Mouse (Mus musculus) splenic B cell, adult 2 months (primary cell): Measurements from ENCODE around the gene Nxph3.
A peak's percentile ranks its signal among the peaks of the same experiment; 100 is the strongest.

Experiments
- DNase-seq: peaks from one replicate; pipeline ENCODE4 v3.0.0-alpha.2; 2011; ENCODE audit warnings: low read depth, low spot score
- H3K27me3 ChIP-seq: 2 replicates; pipeline ENCODE4 v1.6.1; 2012; ENCODE audit warnings: mild to moderate bottlenecking, low read length, moderate library complexity, mixed read lengths; ENCODE audit not compliant: control insufficient read depth, poor library complexity, insufficient read depth, severe bottlenecking
- H3K36me3 ChIP-seq: 2 replicates; pipeline ENCODE4 v1.6.1; 2012; ENCODE audit warnings: mild to moderate bottlenecking, low read length, moderate library complexity, mixed read lengths; ENCODE audit not compliant: control insufficient read depth, poor library complexity, insufficient read depth, severe bottlenecking

The Nxph3 gene

DNA sequence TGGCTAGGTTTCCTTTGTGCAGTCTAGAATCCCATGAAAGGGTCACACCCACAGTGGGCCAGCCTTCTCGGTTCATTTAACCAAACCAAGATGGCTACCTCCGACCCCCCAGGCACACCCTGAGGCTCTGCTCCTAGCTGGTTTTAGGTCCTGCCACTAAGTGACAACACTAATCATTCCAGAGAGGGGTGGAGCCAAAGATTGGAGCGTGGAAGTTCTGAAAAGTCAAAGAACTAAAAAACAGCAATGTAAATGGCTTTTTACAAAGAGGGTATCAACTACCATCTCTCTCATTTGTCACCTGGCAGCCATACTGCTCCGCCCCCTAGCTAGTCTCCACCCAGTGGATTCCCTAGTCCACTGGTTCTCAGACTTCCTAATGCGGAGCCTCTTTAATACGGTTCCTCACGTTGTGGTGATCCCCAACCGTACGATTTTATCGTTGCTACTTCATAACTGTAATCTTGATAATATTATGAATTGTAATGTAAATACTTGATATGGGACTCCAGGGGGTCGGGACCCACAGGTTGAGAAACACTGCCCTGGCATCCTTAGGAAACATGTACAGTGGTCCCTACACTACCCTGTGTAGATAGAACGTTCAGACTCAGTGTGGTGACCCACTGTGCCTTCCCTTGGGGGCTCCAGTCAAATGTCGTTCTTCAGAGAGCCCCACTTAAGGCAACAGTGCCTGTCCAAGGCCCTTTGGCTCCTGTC, 18.1 kb upstream of the Nxph3 start:
- DNase-seq: no peak
- no peaks in the 10 kb centered on the region for H3K36me3 ChIP-seq
- no peaks in the 10 kb centered on the region for H3K27me3 ChIP-seq

DNA sequence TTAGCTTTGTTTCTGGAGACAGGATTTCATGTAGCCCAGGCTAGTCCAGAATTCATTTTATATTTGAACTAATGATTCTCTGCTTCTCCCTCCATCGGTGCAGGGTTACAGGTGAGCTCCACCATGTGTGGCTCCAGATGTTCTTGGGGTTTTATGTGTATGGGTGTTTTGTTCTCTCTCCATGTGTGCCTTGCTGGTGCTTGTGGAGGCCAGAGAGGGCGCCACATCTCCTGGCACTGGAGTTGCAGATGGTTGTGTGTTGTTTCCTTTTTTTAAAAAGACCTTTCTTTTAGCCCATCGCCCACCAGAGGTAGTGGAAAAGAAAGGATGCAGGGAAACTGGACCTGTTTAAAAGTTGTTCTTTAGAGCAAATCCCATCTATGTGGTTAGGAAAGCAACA, 13.9 kb upstream of the Nxph3 start:
- H3K36me3 ChIP-seq: no peaks in the 10 kb centered on the region
- no peak for DNase-seq

DNA sequence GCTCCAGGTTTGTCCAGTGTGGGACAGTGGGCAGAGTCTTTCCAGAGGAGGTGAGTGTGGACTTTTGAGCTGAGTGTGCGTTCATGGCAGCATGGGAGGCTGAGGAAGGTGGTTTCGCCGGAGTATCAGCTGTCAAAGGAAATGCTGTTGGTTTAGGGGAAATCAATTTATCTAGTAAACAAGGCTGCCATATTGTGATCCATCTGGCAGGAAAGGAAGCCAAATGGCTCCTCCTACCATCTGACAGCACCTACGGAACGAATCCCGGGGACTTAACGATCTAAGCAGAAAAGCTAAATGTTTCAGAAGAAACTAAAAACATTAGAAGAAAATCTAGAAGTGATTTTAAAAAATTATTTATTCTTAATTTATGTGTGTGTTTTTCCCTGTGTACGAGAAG, 12.9 kb upstream of the Nxph3 start:
- H3K36me3 ChIP-seq: no peaks in the 10 kb centered on the region

More for the DNA sequence above, 13.9 kb upstream of the Nxph3 start:
- H3K27me3 ChIP-seq: no peaks in the 10 kb centered on the region

DNA sequence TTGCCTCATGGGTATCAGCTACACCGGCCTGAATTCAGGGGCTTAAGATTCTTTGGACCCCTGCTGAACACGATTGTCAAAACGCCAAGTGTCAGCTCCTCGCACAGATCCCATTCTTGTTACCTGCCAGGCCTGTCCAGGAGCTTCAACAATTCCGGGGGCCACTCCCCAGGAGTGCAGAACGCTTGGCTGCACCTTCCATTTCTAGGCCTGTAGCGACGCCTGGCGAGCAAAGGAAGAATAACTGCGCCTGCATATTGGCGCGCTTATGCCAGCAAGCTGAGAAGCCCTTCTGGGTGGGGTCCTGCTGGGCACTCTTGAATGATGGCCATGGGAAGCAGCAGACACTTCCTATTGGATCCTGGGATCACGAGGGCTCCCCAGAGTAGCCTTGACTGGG, 7.2 kb upstream of the Nxph3 start:
- peak; percentile 76 for DNase-seq
- Histone ChIP-seq H3K36me3 (no peaks in the 10 kb centered on the region), H3K27me3 (peaks cover 2% of the 10 kb centered on the region; the same call in 1 of the 2 replicates)

More for the DNA sequence above, 12.9 kb upstream of the Nxph3 start:
- DNase-seq: no peak
- no peaks in the 10 kb centered on the region for H3K27me3 ChIP-seq

DNA sequence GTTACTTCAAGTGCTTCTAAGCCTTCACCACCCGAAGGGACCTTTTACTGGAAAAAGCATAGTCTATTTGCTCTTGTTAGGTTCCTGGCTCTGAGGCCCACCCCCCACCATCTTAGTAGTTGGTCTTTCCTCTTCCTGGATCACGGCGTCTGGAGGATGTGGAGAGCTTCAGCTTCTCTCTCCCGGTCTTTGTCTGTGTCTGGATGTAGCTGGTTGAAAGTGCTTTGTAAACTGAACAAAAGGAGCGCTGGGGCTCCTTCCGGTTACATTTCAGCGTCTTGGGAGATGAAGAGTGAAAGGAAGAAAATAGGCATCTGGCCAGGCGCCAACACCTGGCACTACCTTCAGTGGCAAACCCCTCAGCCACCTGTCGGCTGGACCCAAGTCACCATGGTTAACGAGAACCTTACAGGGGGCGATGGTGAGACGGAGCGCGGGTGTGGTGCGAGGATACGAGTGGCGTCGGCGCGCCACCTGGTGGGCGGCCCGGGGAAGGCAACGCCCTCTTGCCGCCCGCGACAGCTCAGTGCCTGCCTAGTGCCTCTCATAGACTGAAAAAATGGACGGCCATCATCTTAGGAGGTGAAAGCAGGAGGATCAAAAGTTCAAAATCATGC, 6.2 kb upstream of the Nxph3 start:
- H3K27me3 ChIP-seq: peaks cover 2% of the 10 kb centered on the region; the same call in 1 of the 2 replicates
- no peaks in the 10 kb centered on the region for H3K36me3 ChIP-seq
- DNase-seq: peak; percentile 93

DNA sequence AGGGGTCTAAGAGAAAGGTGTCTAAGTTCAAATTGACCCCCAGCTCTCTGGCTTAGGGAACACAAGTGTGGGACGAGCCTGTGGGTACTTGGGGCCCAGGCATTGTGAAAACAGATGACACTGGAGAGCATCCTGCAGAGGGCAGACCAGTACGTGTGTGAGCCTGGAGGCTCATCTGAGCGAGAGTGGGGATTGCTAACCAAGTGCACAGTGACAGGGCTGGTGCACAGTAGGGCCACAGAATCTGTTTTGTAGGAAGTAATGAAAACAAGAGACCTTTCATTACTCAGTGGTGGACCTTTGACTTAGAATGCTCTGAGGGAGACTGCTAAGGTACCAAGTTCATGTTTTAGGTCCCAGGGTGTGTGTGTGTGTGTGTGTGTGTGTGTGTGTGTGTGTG, 5.6 kb upstream of the Nxph3 start:
- Histone ChIP-seq H3K36me3 (no peaks in the 10 kb centered on the region), H3K27me3 (peaks cover 2% of the 10 kb centered on the region; the same call in 1 of the 2 replicates)
- peak; percentile 15 for DNase-seq

DNA sequence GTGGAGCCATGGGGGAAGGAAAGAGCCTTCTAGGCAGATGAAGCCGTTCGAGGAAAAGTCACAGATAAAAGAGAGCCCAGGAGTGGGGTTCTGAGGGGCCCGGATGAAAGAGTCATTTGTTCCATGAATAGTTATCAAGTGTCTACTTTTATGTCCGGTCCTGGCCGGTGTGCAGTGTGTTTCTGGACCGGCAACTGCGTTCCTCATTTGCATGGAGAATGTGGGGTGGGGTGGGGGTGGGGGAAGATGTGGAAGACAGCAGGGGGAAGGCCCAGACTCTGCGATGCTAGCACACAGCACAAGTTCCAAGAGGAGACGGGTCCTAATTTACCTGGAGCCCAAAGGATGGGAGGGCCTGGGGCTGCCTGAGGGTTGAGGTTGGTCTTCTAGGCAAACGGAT, 4.9 kb upstream of the Nxph3 start:
- no peak for DNase-seq
- H3K36me3 ChIP-seq: no peaks in the 10 kb centered on the region
- peaks cover 2% of the 10 kb centered on the region; the same call in 1 of the 2 replicates for H3K27me3 ChIP-seq

DNA sequence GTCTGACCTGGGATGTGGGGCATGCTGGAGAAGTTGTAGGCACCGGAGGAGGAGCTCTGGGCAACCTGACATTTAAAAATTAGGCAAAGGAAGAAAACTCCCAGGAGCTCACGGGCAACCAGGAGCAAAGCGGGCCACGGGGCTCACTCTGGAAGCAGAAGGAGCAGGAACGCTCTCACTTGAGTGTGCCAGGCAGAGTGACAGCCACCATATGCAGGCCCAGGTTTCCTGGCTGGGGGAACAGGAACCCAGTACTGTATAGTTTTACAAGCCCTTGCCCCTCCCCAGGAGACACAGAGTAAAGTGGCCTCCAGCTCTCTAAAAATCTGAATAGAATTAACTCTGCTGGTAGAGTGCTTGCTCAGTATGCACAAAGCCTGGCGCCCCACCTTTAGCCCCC, 2.8 kb upstream of the Nxph3 start:
- no peak for DNase-seq
- peaks cover 2% of the 10 kb centered on the region; the same call in 1 of the 2 replicates for H3K27me3 ChIP-seq
- no peaks in the 10 kb centered on the region for H3K36me3 ChIP-seq

DNA sequence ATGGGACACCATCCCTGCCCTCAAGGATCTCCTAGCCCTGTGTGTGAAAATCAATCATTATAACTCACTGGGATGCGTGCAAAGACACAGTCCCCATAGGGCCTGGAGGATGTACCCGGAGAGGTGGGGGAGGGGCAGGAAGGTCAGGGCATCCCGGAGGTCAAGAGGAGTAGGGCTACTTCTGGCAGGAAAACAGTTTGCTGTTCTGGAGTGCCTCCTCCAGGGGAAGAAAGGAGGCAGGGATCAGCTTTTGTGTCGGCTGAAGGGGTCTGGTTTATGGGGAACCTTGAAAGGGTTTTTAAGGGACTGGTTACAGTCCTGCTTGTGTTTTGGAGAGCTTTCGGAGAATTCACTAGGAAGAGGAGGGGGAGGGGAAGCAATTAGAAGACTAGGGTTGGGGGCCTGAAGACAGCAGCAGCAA, 2.1 kb upstream of the Nxph3 start:
- Histone ChIP-seq H3K36me3 (no peaks in the 10 kb centered on the region), H3K27me3 (peaks cover 2% of the 10 kb centered on the region; the same call in 1 of the 2 replicates)
- no peak for DNase-seq

DNA sequence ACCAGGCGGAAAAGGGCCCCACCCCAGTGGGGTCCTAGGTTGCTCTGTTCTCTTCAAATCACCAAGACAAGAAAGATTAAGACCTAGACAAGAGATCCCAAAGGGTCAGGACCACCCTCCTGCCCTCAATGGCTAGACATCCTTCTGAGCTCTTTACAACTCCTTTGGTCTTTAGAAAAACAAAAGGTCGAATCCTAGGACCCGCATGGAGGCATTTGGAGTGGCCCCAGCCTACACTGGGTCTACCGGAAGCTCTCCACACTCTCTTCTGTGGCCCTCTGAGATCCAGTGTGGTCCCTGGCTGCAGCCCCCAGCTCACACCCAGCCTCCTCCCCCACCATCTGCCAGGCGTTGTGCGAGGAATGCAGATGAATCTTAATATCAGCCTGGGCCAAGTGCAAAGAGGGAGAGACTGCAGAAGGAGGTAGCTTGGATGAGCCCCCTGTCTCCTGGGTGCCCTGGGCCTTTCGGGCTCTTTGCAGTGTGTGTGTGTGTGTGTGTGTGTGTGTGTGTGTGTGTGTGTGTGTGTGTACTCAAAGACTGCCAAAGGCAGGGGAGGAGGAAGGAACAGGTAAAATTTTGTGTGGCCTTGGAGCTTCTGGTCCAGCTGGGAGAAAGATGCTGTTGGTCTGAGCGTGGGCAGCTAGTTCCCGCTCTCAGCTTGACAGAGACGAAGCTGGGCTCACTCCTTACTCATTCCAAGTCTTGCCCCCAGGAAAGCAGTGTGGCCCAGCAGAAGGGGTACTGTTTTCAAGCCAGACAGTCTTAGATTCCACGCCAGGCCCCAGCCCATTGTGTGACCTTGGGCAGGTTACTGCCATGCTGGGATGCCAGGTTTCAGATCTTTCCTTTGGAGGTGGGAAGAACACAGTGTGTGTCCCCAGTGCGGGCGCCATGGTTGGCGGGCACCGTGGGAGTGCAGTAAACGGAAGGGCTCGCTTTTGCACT, 1.3 kb upstream of the Nxph3 start:
- Histone ChIP-seq H3K27me3 (peaks cover 2% of the 10 kb centered on the region; the same call in 1 of the 2 replicates), H3K36me3 (no peaks in the 10 kb centered on the region)
- no peak for DNase-seq

DNA sequence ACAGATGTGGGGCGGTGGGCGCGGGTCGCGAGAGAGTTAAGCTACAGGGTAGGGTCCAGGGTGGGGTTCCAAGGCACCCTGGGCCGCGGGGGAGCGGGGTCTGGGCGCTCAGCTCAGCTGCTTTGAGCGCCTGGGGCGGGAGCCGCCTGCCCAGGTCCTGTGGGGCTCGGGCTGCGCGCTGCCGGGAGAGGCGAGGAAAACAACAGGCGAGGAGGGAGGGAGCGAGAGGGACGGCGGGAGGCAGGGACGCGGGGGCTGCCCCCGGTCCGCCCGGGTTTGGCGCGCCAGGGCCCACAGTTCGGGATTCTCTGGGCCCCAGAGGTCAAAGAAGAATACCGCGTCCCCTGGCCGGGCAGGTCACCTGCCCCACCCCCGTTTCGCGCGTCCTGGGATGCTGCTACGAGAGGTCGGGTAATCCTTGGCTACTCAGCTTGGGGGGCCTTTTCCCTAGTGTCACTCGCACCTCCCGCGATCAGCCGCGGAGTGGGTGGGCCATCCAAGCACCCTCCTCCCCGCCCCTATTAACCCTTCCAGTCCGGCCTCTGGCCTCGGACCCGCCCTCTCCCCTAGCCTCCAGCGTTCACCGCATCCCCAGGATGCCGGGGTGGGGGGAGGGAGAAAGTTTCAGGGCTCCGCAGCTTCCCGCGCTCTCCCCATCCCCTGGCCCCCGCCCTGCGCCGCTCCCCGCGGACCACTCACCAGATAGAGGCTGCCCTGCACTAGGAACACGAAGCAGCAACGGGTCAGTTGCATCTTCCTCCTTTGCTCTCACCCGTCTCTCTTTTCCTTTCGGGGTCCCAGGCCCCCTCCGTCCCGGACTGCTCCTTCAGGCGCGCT, 691 bp downstream of the Nxph3 start:
- DNase-seq: no peak
- Histone ChIP-seq H3K27me3 (peaks cover 2% of the 10 kb centered on the region; the same call in 1 of the 2 replicates), H3K36me3 (no peaks in the 10 kb centered on the region)

DNA sequence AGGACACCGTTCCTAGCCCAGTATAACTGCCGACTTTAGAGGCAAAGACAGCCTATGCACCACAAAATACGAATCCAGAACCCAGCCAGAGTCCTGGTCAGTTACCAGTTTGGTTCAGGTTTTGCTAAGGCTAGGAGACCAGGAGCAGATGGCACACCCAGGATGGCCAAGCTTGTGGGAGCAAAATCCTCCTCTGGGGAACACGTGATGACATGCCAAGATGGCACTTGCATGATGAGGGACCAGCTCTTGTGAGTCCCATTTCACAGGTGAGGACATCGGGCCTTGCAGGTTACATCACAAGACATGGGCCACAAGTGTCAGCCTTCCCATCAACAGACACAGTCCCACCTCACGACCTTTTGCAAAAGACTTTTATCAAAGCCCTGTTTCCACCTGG, 2.0 kb downstream of the Nxph3 start:
- no peak for DNase-seq
- H3K27me3 ChIP-seq: peaks cover 1% of the 10 kb centered on the region; the same call in 1 of the 2 replicates
- no peaks in the 10 kb centered on the region for H3K36me3 ChIP-seq

DNA sequence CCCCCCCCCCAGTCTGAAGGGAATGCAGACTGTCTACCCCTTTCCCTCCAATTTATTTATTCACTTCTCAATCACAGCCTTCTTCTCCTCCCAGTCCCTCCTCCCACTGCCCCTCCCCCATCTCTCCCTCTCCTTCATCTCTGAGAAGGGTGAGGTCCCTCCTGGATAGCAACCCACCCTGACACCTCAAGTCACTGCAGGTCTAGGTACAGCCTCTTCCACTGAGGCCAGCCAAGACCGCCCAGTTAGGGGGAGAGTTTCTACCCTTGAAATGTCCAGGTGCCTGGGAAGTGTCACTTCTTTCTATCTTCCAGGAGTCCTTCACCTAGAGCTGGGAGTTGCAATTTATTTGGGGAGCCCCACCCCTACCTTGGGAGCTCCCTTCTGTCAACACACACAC, 2.5 kb downstream of the Nxph3 start:
- Histone ChIP-seq H3K27me3 (no peaks in the 10 kb centered on the region), H3K36me3 (no peaks in the 10 kb centered on the region)
- DNase-seq: no peak

DNA sequence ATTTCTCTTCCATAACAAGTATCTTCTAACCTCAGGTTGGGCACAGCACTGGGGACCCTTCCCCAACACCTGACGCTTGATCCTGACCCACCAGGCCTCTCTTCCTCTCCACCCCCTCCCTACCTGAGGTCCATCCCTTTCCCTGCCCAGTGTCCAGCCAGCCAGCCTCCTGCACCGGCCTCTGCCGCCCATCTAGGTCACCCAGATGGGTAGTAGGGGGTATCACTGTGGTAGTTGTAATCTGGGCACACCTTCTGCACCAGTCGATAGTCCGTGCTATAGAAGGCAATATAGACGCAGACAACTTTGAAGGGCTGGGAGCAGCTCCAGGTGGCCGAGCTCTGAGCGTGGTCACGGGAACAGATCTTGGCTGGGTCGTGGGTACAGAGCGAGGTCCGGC, 3.7 kb downstream of the Nxph3 start:
- H3K36me3 ChIP-seq: no peaks in the 10 kb centered on the region

More for the DNA sequence above, 3.7 kb downstream of the Nxph3 start:
- H3K27me3 ChIP-seq: no peaks in the 10 kb centered on the region
- DNase-seq: no peak
